Mouse (Mus musculus) liver, postnatal 0 days (tissue): ENCODE results near the gene Banp. TPM values are rescaled to one million over a fixed set of nuclear protein-coding genes. Genes with fewer than 3 reads are reported as not detected.

ENCODE experiments used
- ATAC-seq: fragments of 200-750 bp; cut with Nextera tagmentation; 2 replicates; pipeline ENCODE4 v1.8.0; 2017; ENCODE audit warnings: mild to moderate bottlenecking, moderate library complexity
- DNase-seq: peaks from one replicate; pipeline ENCODE4 v3.0.0-alpha.2; 2016
- H3K27ac ChIP-seq: fragments of 300-500 bp; sonication (generic); 2 replicates; pipeline ENCODE4 v1.5.1; 2014; ENCODE audit warnings: antibody characterized with exemption, moderate library complexity, mild to moderate bottlenecking, low read depth
- H3K27me3 ChIP-seq: fragments of 300-500 bp; sonication (generic); 2 replicates; pipeline ENCODE4 v1.6.1; 2014; ENCODE audit warnings: low read length, control low read depth, mixed read lengths; ENCODE audit not compliant: insufficient read depth
- H3K36me3 ChIP-seq: fragments of 300-500 bp; sonication (generic); replicated peaks from 2 replicates; pipeline ENCODE4 v1.6.1; 2014; ENCODE audit warnings: mild to moderate bottlenecking, control low read depth, low read length, moderate library complexity, mixed read lengths; ENCODE audit not compliant: insufficient read depth
- H3K4me1 ChIP-seq: fragments of 300-500 bp; sonication (generic); 2 replicates; pipeline ENCODE4 v1.6.1; 2014; ENCODE audit warnings: antibody characterized with exemption, mild to moderate bottlenecking, control low read depth; ENCODE audit not compliant: insufficient read depth
- H3K4me2 ChIP-seq: fragments of 300-500 bp; sonication (generic); 2 replicates; pipeline ENCODE4 v1.6.1; 2014; ENCODE audit warnings: low read depth, mild to moderate bottlenecking, low read length, moderate library complexity, mixed read lengths
- H3K4me3 ChIP-seq: fragments of 300-500 bp; sonication (generic); 2 replicates; pipeline ENCODE4 v1.5.1; 2014; ENCODE audit warnings: low read depth, low read length
- H3K9ac ChIP-seq: fragments of 300-500 bp; sonication (generic); replicated peaks from 2 replicates; pipeline ENCODE4 v1.6.1; 2014; ENCODE audit warnings: mild to moderate bottlenecking, moderate library complexity
- H3K9me3 ChIP-seq: fragments of 300-500 bp; sonication (generic); 2 replicates; pipeline ENCODE4 v1.6.1; 2016; ENCODE audit warnings: mild to moderate bottlenecking, control low read depth, low read length, mixed read lengths
- CTCF ChIP-seq: sonication (generic); IDR thresholded peaks from 2 replicates; pipeline ENCODE4 v1.5.1; 2016; ENCODE audit warnings: antibody characterized with exemption, low read depth
- EP300 ChIP-seq: IDR thresholded peaks from 2 replicates; pipeline ENCODE4 v1.6.1; 2016; ENCODE audit warnings: antibody characterized with exemption, low read depth, mild to moderate bottlenecking
- WGBS: fragments of 180-500 bp; shearing (Covaris S2); extraction: QIAGEN DNeasy Blood & Tissue Kit; methylation state at CpG from one replicate; pipeline ENCODE4 v1.1.7; 2014; ENCODE audit not compliant: insufficient replicate concordance; 5-methylcytosine and 5-hydroxymethylcytosine counted together
- polyA plus RNA-seq: library from polyadenylated mRNA; unstranded; fragments of >200 nt; fragmentation: Nextera tagmentation; extraction: Ambion mirVana; gene quantifications from 2 replicates; pipeline ENCODE4 v1.2.1, GENCODE M21; 2015

Banp gene
- polyA plus RNA-seq, 1 experiment from 2014 or later = 7.6 TPM

DNA sequence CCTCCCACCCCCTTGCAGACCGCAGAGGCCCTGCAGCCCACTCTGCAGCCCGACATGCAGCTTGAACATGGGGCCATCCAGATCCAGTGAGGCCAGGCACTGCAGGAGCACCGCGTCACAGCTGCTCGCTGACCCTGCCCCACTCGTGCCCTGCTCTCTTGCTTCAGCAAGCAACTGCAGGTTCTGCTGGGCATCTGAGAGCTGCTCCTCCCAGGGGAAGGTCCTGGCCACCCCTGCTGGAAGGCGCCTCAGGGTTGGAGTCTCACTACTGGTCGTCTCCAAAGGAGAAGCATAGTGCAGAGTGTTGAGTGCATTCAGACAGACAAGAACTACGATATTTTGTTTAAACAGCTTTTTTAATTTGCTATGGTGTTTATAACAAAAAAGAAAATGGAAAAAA is 76.0 kb downstream of the Banp start:
- no peak overlapping the region for H3K9ac ChIP-seq
- H3K4me2 ChIP-seq = no peak overlapping the region
- no peak overlapping the region for H3K27ac ChIP-seq
- H3K36me3 ChIP-seq = peaks cover 31% of the 10 kb centered on the region
- DNase-seq (no peak), ATAC-seq (no peak)
- H3K4me1 ChIP-seq = peaks cover 12% of the 10 kb centered on the region
- no peaks in the 10 kb centered on the region for H3K9me3 ChIP-seq
- no peak overlapping the region for H3K4me3 ChIP-seq
- 91% methylated on average over 9 of the region's 9 CpGs for WGBS
- TF ChIP-seq CTCF (no peak), EP300 (no peak)
- H3K27me3 ChIP-seq = no peaks in the 10 kb centered on the region

DNA sequence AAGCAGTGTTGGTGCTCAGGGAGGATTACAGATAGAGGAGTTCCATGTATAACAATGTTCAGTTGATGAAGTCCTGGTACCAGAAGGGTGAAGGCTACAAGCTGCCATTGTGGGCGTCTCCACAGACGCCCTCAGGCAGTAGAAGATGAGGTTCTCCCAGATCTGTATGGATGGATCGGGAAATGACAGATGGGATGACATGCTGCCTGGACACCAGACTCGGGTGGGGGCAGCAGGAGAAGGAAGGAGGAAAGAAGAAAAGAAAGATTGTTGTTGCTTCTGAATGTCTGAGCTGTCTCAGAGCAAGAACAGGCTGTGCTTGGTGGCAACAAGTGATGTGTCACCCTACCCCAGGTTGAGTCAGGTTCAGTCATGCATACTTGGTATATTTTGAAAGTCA is 78.6 kb downstream of the Banp start:
- DNase-seq (no peak), ATAC-seq (no peak)
- Histone ChIP-seq H3K27me3 (no peaks in the 10 kb centered on the region; the same call in 1 of the 2 replicates), H3K4me2 (no peak overlapping the region), H3K36me3 (peaks cover 31% of the 10 kb centered on the region), H3K9me3 (no peaks in the 10 kb centered on the region), H3K9ac (no peak overlapping the region), H3K27ac (no peak overlapping the region), H3K4me3 (no peak overlapping the region), H3K4me1 (no peaks in the 10 kb centered on the region)
- WGBS = 83% methylated on average over 4 of the region's 4 CpGs
- TF ChIP-seq CTCF (no peak), EP300 (no peak)

DNA sequence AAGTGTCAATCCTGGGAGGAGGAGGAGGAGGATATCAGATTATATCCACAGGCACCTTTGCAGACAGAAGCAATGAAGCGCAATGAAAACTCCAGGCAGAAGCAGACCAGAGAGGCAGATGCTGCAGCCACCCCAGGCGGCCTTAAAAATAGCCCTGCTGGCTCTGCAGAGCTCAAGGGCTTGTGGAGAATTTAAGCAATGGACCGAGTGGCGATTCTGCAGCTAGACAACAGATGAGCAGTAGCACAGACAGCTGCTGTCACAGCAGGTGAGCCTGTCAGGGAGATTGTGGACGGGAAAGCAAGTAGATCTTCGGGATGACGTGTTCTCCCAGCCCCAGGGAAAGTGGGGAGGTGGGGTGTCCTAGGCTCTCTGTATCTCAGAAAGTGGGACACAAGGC is 81.4 kb downstream of the Banp start:
- Histone ChIP-seq H3K9me3 (no peaks in the 10 kb centered on the region), H3K27ac (no peak overlapping the region), H3K27me3 (no peaks in the 10 kb centered on the region; the same call in 1 of the 2 replicates), H3K4me1 (no peaks in the 10 kb centered on the region), H3K9ac (no peak overlapping the region), H3K4me3 (no peak overlapping the region), H3K36me3 (peaks cover 12% of the 10 kb centered on the region), H3K4me2 (no peak overlapping the region)
- DNase-seq (no peak), ATAC-seq (no peak)
- WGBS = 58% methylated on average over 7 of the region's 7 CpGs
- no peak for TF ChIP-seq EP300
- TF ChIP-seq CTCF = no peak

DNA sequence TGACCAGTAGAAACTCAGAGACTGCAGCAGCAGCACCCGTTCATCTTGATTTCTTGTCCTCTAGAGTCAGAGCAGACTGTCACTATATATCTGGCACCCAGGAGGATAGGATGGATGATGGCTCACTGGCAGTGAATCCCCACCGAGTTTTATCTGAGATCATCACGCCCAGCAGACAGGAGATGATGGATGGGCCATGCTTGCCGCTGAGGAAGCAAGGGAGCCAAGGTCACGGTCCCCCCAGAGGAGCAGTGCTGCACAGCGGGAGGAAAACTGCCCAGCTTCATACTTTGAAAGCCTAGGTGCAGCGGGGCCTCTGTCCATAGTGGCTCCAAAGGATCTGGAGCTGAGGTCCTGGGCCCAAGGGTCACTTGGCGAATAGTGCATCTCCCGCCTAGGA is 83.2 kb downstream of the Banp start:
- H3K36me3 ChIP-seq = no peaks in the 10 kb centered on the region
- no peak overlapping the region for H3K27ac ChIP-seq
- TF ChIP-seq EP300 (no peak), CTCF (no peak)
- no peaks in the 10 kb centered on the region for H3K9me3 ChIP-seq
- H3K4me2 ChIP-seq = no peak overlapping the region
- H3K27me3 ChIP-seq = no peaks in the 10 kb centered on the region; the same call in 1 of the 2 replicates
- no peaks in the 10 kb centered on the region for H3K4me1 ChIP-seq
- ATAC-seq (no peak), DNase-seq (no peak)
- no peak overlapping the region for H3K4me3 ChIP-seq
- 48% methylated on average over 9 of the region's 9 CpGs for whole genome bisulfite sequencing
- H3K9ac ChIP-seq = no peak overlapping the region

DNA sequence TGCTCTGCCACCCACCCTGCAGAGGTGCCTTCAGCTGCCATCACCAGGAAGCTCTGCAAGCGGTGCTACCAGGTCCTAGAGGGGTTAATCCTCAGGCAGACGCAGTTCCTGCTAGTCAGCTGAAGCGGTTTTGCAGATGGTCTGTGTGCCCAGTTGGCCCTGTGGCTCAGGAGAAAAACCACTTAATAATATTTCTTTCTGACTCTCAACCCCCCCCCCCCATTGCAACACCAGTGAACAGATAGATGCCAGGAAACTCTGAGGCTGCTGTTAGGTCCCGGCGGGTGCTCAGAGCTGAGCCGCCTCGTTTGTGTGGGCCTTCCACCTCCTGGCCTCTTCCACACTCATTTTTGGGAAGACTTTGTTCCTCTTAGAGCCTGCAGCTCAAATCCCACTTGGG is 86.0 kb downstream of the Banp start:
- TF ChIP-seq EP300 = no peak
- no peak for TF ChIP-seq CTCF
- no peak overlapping the region for H3K27ac ChIP-seq
- 61% methylated on average over 7 of the region's 7 CpGs for WGBS
- no peaks in the 10 kb centered on the region for H3K4me1 ChIP-seq
- DNase-seq (no peak), ATAC-seq (no peak)
- H3K27me3 ChIP-seq = no peaks in the 10 kb centered on the region; the same call in 1 of the 2 replicates
- no peak overlapping the region for H3K4me2 ChIP-seq
- no peaks in the 10 kb centered on the region for H3K36me3 ChIP-seq
- H3K4me3 ChIP-seq = no peak overlapping the region
- H3K9ac ChIP-seq = no peak overlapping the region
- H3K9me3 ChIP-seq = no peaks in the 10 kb centered on the region

DNA sequence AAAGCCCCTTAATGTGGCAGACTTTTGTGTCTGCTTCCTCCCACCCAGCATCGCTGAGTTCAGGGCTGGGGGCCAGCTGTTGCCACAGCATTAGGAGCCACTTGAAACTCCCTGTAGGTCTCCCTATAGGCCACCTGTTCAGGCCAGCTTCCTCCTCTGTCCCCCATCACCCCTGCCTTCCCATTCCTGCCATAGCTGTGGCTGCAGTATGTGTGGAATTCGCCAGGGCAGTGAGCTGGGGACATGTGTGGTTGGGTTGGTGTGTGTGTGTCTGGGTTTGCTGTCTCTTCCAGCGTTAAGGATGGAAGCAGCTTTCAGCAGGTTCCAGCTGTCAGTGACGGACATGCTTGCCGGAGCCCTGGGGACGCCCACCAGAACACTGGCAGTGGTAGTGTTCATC is 86.8 kb downstream of the Banp start:
- Histone ChIP-seq H3K9ac (no peak overlapping the region), H3K27me3 (no peaks in the 10 kb centered on the region; the same call in 1 of the 2 replicates), H3K27ac (no peak overlapping the region), H3K4me3 (no peak overlapping the region), H3K4me1 (no peaks in the 10 kb centered on the region), H3K36me3 (no peaks in the 10 kb centered on the region), H3K9me3 (no peaks in the 10 kb centered on the region), H3K4me2 (no peak overlapping the region)
- no peak for TF ChIP-seq CTCF
- no peak for TF ChIP-seq EP300
- no peak for DNase-seq
- WGBS = 68% methylated on average over 6 of the region's 6 CpGs
- ATAC-seq = no peak

DNA sequence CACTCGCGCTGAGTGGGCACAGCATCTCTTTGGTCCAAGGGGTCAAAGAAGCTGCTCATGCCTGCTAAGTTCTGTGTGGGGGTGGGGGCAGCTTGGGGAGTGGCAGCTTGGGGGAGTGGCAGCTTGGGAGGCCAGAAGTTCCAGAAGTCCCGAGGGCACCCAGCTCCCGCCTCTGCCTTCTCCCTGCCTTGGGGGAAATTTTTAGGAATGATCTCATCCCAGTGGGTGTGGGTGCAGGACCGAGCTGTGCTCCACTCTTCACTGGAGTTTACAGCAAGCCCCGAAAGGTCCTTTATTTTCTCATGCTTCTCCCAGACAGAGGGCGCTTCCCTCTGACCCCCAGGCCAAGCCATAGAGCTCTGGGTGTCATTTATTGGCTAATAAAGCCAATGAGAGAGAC is 87.7 kb downstream of the Banp start:
- no peak for DNase-seq
- ATAC-seq = no peak
- Histone ChIP-seq H3K27me3 (no peaks in the 10 kb centered on the region; the same call in 1 of the 2 replicates), H3K9ac (no peak overlapping the region), H3K9me3 (no peaks in the 10 kb centered on the region), H3K27ac (no peak overlapping the region), H3K4me2 (no peak overlapping the region), H3K36me3 (no peaks in the 10 kb centered on the region), H3K4me1 (no peaks in the 10 kb centered on the region), H3K4me3 (no peak overlapping the region)
- TF ChIP-seq EP300 (no peak), CTCF (no peak)
- WGBS = 61% methylated on average over 7 of the region's 7 CpGs
